Mouse (Mus musculus): ENCODE data around the gene Cpa2.

Gene Cpa2

GRCm38 (mm10) chr6:30574945-30575344 is 33.6 kb downstream of the Cpa2 start:
- in situ Hi-C loops (cut with MboI; ENCODE audit: unreplicated experiment in 2 of 2), result no loop called here

- in situ Hi-C loops (cut with MboI; ENCODE audit: unreplicated experiment in 2 of 2), result no loop called here
Observed at GRCm38 (mm10) chr6:30576477-30577203, 35.3 kb downstream of the Cpa2 start.

GRCm38 (mm10) chr6:30579961-30580840 is 38.8 kb downstream of the Cpa2 start:
- in situ Hi-C loops (cut with MboI; ENCODE audit: unreplicated experiment in 2 of 2), result no loop called here

- in situ Hi-C loops (cut with MboI; ENCODE audit: unreplicated experiment in 2 of 2), result no loop called here
Observed at GRCm38 (mm10) chr6:30580841-30581176, 39.4 kb downstream of the Cpa2 start.

GRCm38 (mm10) chr6:30586886-30587442 is 45.6 kb downstream of the Cpa2 start:
- in situ Hi-C loops (cut with MboI; ENCODE audit: unreplicated experiment in 2 of 2), result no loop called here

- in situ Hi-C loops (cut with MboI; ENCODE audit: unreplicated experiment in 2 of 2), result no loop called here
Observed at GRCm38 (mm10) chr6:30589819-30590218, 48.4 kb downstream of the Cpa2 start.

- in situ Hi-C loops (cut with MboI; ENCODE audit: unreplicated experiment in 2 of 2), result no loop called here
Observed at GRCm38 (mm10) chr6:30591851-30592404, 50.5 kb downstream of the Cpa2 start.

- in situ Hi-C loops (cut with MboI; ENCODE audit: unreplicated experiment in 2 of 2), result no loop called here
Observed at GRCm38 (mm10) chr6:30592417-30592974, 51.1 kb downstream of the Cpa2 start.

GRCm38 (mm10) chr6:30594364-30594763 is 53.0 kb downstream of the Cpa2 start:
- in situ Hi-C loops (cut with MboI; ENCODE audit: unreplicated experiment in 2 of 2), result no loop called here

- in situ Hi-C loops (cut with MboI; ENCODE audit: unreplicated experiment in 2 of 2), result no loop called here
Observed at GRCm38 (mm10) chr6:30596230-30596898, 55.0 kb downstream of the Cpa2 start.

- in situ Hi-C loops (cut with MboI; ENCODE audit: unreplicated experiment in 2 of 2), result no loop called here
Observed at GRCm38 (mm10) chr6:30600033-30600432, 58.7 kb downstream of the Cpa2 start.

GRCm38 (mm10) chr6:30600995-30601394 is 59.6 kb downstream of the Cpa2 start:
- in situ Hi-C loops (cut with MboI; ENCODE audit: unreplicated experiment in 2 of 2), result no loop called here

- in situ Hi-C loops (cut with MboI; ENCODE audit: unreplicated experiment in 2 of 2), result no loop called here
Observed at GRCm38 (mm10) chr6:30604342-30604867, 63.0 kb downstream of the Cpa2 start.

- in situ Hi-C loops (cut with MboI; ENCODE audit: unreplicated experiment in 2 of 2), result no loop called here
Observed at GRCm38 (mm10) chr6:30605111-30605510, 63.7 kb downstream of the Cpa2 start.

- in situ Hi-C loops (cut with MboI; ENCODE audit: unreplicated experiment in 2 of 2), result no loop called here
Observed at GRCm38 (mm10) chr6:30605672-30606071, 64.3 kb downstream of the Cpa2 start.

- in situ Hi-C loops (cut with MboI; ENCODE audit: unreplicated experiment in 2 of 2), result no loop called here
Observed at GRCm38 (mm10) chr6:30610710-30611109, 69.3 kb downstream of the Cpa2 start, which contains the start of gene Cpa5. TSS of gene Cpa5 (plus strand) at chr6:30611010.

- in situ Hi-C loops (cut with MboI; ENCODE audit: unreplicated experiment in 2 of 2), result no loop called here
Observed at GRCm38 (mm10) chr6:30611212-30611611, 69.8 kb downstream of the Cpa2 start.
